Mouse (Mus musculus): ENCODE results near the gene Olfr263.

- TF ChIP-seq CTCF (IDR thresholded peaks at IDR 0.05; ENCODE audit: extremely low read depth, insufficient read depth, insufficient read length, insufficient replicate concordance) (no peak), POLR2A (IDR thresholded peaks at IDR 0.05; ENCODE audit: low read depth, low read length) (no peak)
Observed at GRCm38 (mm10) chr13:21109759-21110158, 19.7 kb upstream of the Olfr263 start.
